Mouse (Mus musculus) forebrain, embryonic 13.5 days (tissue): ENCODE data around the gene Znrf4. TPM values are rescaled to one million over a fixed set of nuclear protein-coding genes. Genes with fewer than 3 reads are reported as not detected.

ENCODE experiments used
- ATAC-seq: fragments of 200-750 bp; cut with Nextera tagmentation; 2 replicates; pipeline ENCODE4 v1.8.0; 2017
- H3K27ac ChIP-seq: fragments of 300-500 bp; sonication (generic); 2 replicates; pipeline ENCODE4 v1.5.1; 2015; ENCODE audit warnings: inconsistent platforms, mild to moderate bottlenecking, moderate library complexity
- H3K27me3 ChIP-seq: fragments of 300-500 bp; sonication (generic); 2 replicates; pipeline ENCODE4 v1.6.1; 2015; ENCODE audit warnings: mild to moderate bottlenecking, inconsistent platforms
- H3K36me3 ChIP-seq: fragments of 300-500 bp; sonication (generic); 2 replicates; pipeline ENCODE4 v1.6.1; 2015; ENCODE audit warnings: mild to moderate bottlenecking, inconsistent platforms; ENCODE audit not compliant: poor library complexity, severe bottlenecking
- H3K4me1 ChIP-seq: fragments of 300-500 bp; sonication (generic); 2 replicates; pipeline ENCODE4 v1.6.1; 2015; ENCODE audit warnings: inconsistent platforms
- H3K4me2 ChIP-seq: fragments of 300-500 bp; sonication (generic); 2 replicates; pipeline ENCODE4 v1.6.1; 2015; ENCODE audit warnings: inconsistent platforms, mild to moderate bottlenecking, moderate library complexity
- H3K4me3 ChIP-seq: fragments of 300-500 bp; sonication (generic); 2 replicates; pipeline ENCODE4 v1.5.1; 2015; ENCODE audit warnings: mild to moderate bottlenecking, inconsistent platforms
- H3K9ac ChIP-seq: fragments of 300-500 bp; sonication (generic); 2 replicates; pipeline ENCODE4 v1.6.1; 2015; ENCODE audit warnings: mild to moderate bottlenecking, inconsistent platforms
- H3K9me3 ChIP-seq: fragments of 300-500 bp; sonication (generic); replicated peaks from 2 replicates; pipeline ENCODE4 v1.6.1; 2016; ENCODE audit warnings: inconsistent platforms
- WGBS: fragments of 180-500 bp; shearing (Covaris S2); methylation state at CpG from one replicate; pipeline ENCODE4 v1.1.7; 2015; 5-methylcytosine and 5-hydroxymethylcytosine counted together
- polyA plus RNA-seq: library from polyadenylated mRNA; unstranded; fragments of >200 nt; fragmentation: Nextera tagmentation; extraction: Ambion mirVana; gene quantifications from 2 replicates; pipeline ENCODE4 v1.2.1, GENCODE M21; 2015

The Znrf4 gene
- polyA plus RNA-seq, 1 experiment from 2014 or later, result 0.14 TPM

DNA sequence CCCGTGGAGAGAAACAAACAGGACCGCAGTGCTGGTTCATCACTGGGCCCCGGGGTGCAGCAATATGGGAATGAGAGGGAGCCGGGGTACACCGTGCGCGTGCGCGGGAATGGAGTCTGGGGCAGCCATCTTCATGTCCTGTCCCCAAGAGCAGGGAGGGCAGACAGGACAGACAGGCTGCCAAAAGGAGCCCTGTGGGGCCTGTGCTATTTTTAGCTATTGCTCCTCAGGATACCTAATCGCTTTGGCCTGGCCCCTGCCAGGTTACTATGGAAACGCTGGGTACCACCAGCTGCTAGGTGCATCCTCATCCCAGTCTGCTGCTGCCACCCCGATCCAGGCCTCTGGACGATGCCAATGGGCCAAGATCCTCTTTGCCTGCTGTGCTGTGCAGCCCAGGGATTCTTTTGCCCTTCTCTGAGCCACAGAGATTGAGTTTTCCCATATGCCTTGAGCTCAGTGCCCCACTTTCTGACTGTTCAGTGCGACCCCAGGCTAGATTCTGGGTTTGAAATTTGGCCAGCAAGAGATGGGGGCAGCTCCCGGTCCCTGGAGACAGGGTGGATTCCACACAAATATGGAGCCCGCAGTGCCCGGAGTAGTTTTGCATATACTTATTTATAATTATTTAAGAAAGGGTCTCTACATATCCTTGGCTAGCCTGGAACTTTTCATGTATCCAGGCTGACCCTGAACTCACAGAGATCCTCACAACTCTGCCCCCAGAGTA is 35.0 kb upstream of the Znrf4 start:
- Histone ChIP-seq H3K4me3 (no peak overlapping the region), H3K9me3 (no peaks in the 10 kb centered on the region), H3K4me2 (peak overlapping the region; percentile 6; the same call in 1 of the 2 replicates), H3K36me3 (no peaks in the 10 kb centered on the region), H3K27me3 (no peaks in the 10 kb centered on the region), H3K9ac (peak overlapping the region; percentile 50; the same call in 1 of the 2 replicates), H3K4me1 (peaks cover 74% of the 10 kb centered on the region), H3K27ac (peak overlapping the region; percentile 87)
- ATAC-seq, result 0 out of 2 replicates have a peak, but pooled peaks have one; percentile 8
- 52% methylated on average over 17 of the region's 17 CpGs for WGBS

DNA sequence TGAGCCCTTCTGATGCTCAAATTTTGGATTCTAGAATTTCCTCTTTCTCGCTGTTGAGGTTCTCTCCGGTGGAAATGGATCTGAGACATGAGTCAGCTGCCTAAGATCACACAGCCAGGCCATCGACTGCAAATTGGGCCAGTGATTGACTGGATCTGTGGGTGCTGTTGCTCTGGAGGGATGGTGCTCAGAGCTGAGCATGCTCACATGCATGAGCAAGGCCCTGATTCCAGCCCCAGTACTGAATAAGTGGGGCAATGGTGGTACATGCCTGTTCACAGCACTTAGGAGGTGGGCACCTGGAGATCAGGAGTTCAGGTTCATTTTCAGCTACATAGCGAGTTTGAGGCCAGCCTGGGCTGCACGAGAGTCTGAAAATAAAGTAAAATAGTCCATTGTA is 34.3 kb upstream of the Znrf4 start:
- no peak overlapping the region for H3K4me3 ChIP-seq
- no peak overlapping the region for H3K4me2 ChIP-seq
- no peaks in the 10 kb centered on the region for H3K27me3 ChIP-seq
- ATAC-seq, result no peak
- peak overlapping the region; percentile 87 for H3K27ac ChIP-seq
- H3K36me3 ChIP-seq, result no peaks in the 10 kb centered on the region
- WGBS, result 90% methylated on average over 5 of the region's 5 CpGs
- H3K4me1 ChIP-seq, result peaks cover 70% of the 10 kb centered on the region
- H3K9ac ChIP-seq, result no peak overlapping the region
- H3K9me3 ChIP-seq, result no peaks in the 10 kb centered on the region

- Histone ChIP-seq H3K27me3 (no peaks in the 10 kb centered on the region), H3K27ac (0 out of 2 replicates have a peak overlapping the region, but pooled peaks have one; percentile 87), H3K4me2 (no peak overlapping the region), H3K4me3 (no peak overlapping the region), H3K4me1 (peaks cover 64% of the 10 kb centered on the region), H3K36me3 (no peaks in the 10 kb centered on the region), H3K9ac (no peak overlapping the region), H3K9me3 (no peaks in the 10 kb centered on the region)
- WGBS, result 71% methylated on average over 1 of the region's 1 CpGs
- ATAC-seq, result no peak
These were observed 33.7 kb upstream of the Znrf4 start for GRCm38 (mm10) chr17:56545945-56546344.

GRCm38 (mm10) chr17:56544699-56545387 is 32.6 kb upstream of the Znrf4 start:
- Histone ChIP-seq H3K27ac (no peak overlapping the region), H3K4me2 (no peak overlapping the region), H3K36me3 (no peaks in the 10 kb centered on the region), H3K9ac (no peak overlapping the region), H3K4me1 (peaks cover 66% of the 10 kb centered on the region), H3K9me3 (no peaks in the 10 kb centered on the region), H3K27me3 (no peaks in the 10 kb centered on the region), H3K4me3 (no peak overlapping the region)
- ATAC-seq, result no peak
- 75% methylated on average over 7 of the region's 7 CpGs for WGBS

GRCm38 (mm10) chr17:56543684-56544224 is 31.5 kb upstream of the Znrf4 start:
- H3K4me3 ChIP-seq, result no peak overlapping the region
- H3K27ac ChIP-seq, result no peak overlapping the region
- no peaks in the 10 kb centered on the region for H3K36me3 ChIP-seq
- H3K4me2 ChIP-seq, result no peak overlapping the region
- no peaks in the 10 kb centered on the region for H3K27me3 ChIP-seq
- peaks cover 64% of the 10 kb centered on the region for H3K4me1 ChIP-seq
- no peak for ATAC-seq
- whole genome bisulfite sequencing, result 82% methylated on average over 3 of the region's 3 CpGs
- H3K9ac ChIP-seq, result no peak overlapping the region
- H3K9me3 ChIP-seq, result no peaks in the 10 kb centered on the region

DNA sequence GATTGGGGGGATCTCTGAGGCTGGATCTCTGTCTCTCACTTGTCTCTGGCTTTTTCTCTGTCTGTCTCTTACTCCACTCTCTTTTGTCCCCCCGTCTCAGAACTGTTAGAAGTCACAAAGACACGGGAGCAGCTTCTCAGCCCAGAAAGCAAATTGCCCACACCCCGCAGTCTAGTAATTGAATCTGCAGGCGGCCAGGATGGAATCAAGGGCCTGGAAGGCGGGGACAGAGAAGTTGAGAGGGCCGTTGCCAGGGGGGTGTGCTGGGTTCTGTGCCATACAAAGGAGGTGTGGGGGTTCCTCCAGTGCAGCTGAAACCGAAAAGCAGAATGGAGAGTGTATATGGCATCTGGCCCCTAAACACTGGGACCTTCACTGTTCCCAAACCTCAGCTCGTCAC is 30.5 kb upstream of the Znrf4 start:
- 0 out of 2 replicates have a peak, but pooled peaks have one; percentile 13 for ATAC-seq
- Histone ChIP-seq H3K4me1 (peaks cover 64% of the 10 kb centered on the region), H3K4me3 (no peak overlapping the region), H3K9me3 (no peaks in the 10 kb centered on the region), H3K27ac (peak overlapping the region; percentile 72), H3K4me2 (no peak overlapping the region), H3K9ac (no peak overlapping the region), H3K36me3 (no peaks in the 10 kb centered on the region), H3K27me3 (no peaks in the 10 kb centered on the region)
- 16% methylated on average over 8 of the region's 8 CpGs for WGBS

DNA sequence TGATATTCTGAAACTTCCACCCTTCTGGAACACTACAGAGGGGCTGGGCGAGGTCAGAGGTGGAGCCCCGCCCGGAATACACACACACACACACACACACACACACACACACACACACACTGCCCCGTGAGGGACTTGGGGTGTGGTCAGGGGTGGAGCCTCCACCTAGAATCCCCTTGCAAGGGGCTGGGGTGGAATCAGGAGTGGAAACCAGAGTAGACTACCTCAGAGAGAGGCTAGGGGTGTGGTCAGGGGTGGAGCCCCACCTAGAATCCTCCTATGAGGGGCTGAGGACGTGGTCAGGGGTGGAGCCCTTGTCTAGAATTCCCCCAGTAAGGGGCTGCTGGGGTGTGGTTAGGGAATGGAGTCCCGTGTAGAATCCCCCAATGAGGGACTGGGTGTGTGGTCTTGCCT is 28.3 kb upstream of the Znrf4 start:
- Histone ChIP-seq H3K36me3 (no peaks in the 10 kb centered on the region), H3K9me3 (no peaks in the 10 kb centered on the region), H3K9ac (no peak overlapping the region), H3K27me3 (no peaks in the 10 kb centered on the region), H3K4me2 (no peak overlapping the region), H3K4me3 (no peak overlapping the region), H3K27ac (0 out of 2 replicates have a peak overlapping the region, but pooled peaks have one; percentile 19), H3K4me1 (peaks cover 65% of the 10 kb centered on the region)
- no peak for ATAC-seq
- WGBS, result 47% methylated on average over 6 of the region's 6 CpGs

- 8% methylated on average over 8 of the region's 8 CpGs for WGBS
- Histone ChIP-seq H3K36me3 (no peaks in the 10 kb centered on the region), H3K4me2 (no peak overlapping the region), H3K27me3 (no peaks in the 10 kb centered on the region), H3K27ac (peak overlapping the region; percentile 90), H3K4me3 (no peak overlapping the region), H3K9ac (no peak overlapping the region), H3K4me1 (peaks cover 57% of the 10 kb centered on the region), H3K9me3 (no peaks in the 10 kb centered on the region)
- peak; percentile 42 for ATAC-seq
These were observed 25.7 kb upstream of the Znrf4 start for GRCm38 (mm10) chr17:56537912-56538311.

DNA sequence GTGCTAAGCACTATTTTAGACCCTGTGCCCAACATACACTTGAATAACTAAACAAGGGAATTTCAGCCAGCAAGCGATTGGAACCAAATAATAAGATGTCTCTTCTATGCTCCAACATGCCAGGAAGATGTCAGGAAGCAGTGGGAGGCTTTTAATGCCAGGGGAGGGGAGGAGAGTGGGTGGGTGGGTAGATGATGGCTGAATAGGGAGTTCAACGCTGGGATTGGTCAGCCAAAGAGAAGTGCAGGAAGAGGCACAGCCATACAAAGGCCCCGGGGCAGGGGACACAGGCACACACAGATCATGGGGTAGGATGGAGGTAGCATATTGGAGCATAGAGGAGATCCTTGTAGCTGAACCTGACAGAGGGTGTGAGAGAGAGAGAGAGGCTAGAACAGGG is 24.6 kb upstream of the Znrf4 start:
- 36% methylated on average over 3 of the region's 3 CpGs for WGBS
- Histone ChIP-seq H3K4me1 (peaks cover 49% of the 10 kb centered on the region), H3K27me3 (no peaks in the 10 kb centered on the region), H3K4me3 (no peak overlapping the region), H3K36me3 (no peaks in the 10 kb centered on the region), H3K9ac (no peak overlapping the region), H3K4me2 (no peak overlapping the region), H3K27ac (peak overlapping the region; percentile 90), H3K9me3 (no peaks in the 10 kb centered on the region)
- ATAC-seq, result peak; percentile 38

GRCm38 (mm10) chr17:56536192-56536591 is 24.0 kb upstream of the Znrf4 start:
- Histone ChIP-seq H3K27ac (peak overlapping the region; percentile 90), H3K4me2 (no peak overlapping the region), H3K9ac (no peak overlapping the region), H3K9me3 (no peaks in the 10 kb centered on the region), H3K4me3 (no peak overlapping the region), H3K36me3 (no peaks in the 10 kb centered on the region), H3K4me1 (peaks cover 49% of the 10 kb centered on the region), H3K27me3 (no peaks in the 10 kb centered on the region)
- ATAC-seq, result peak; percentile 37
- 19% methylated on average over 14 of the region's 14 CpGs for WGBS

DNA sequence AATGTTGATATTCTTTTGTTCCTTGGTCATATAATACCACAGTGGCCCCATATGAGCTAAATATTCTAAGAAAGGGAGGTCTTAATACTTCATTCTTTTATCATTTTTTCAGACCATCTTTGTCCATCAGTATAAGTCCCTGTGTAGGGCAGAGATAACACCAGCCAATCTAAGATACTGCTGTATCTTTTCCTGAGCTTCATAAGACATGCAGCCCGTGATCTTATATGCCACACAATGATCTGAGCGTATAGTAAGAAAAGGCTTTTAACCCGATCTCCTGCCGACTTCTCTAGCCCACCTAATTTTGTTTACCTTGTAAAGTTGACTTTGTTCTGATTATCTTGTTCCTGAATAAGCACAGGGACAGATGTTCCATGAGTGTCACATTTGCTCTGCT is 12.7 kb upstream of the Znrf4 start:
- 85% methylated on average over 4 of the region's 4 CpGs for WGBS
- no peak overlapping the region for H3K9ac ChIP-seq
- H3K9me3 ChIP-seq, result no peaks in the 10 kb centered on the region
- ATAC-seq, result no peak
- no peak overlapping the region for H3K27ac ChIP-seq
- H3K4me3 ChIP-seq, result no peak overlapping the region
- no peaks in the 10 kb centered on the region for H3K36me3 ChIP-seq
- no peaks in the 10 kb centered on the region for H3K4me1 ChIP-seq
- no peaks in the 10 kb centered on the region for H3K27me3 ChIP-seq
- no peak overlapping the region for H3K4me2 ChIP-seq

- ATAC-seq, result no peak
- Histone ChIP-seq H3K4me2 (no peak overlapping the region), H3K9me3 (no peaks in the 10 kb centered on the region), H3K4me1 (no peaks in the 10 kb centered on the region), H3K9ac (no peak overlapping the region), H3K4me3 (no peak overlapping the region), H3K36me3 (no peaks in the 10 kb centered on the region), H3K27ac (no peak overlapping the region), H3K27me3 (no peaks in the 10 kb centered on the region)
- 67% methylated on average over 1 of the region's 1 CpGs for WGBS
These were observed 10.5 kb upstream of the Znrf4 start for GRCm38 (mm10) chr17:56522744-56523143.
